Mouse (Mus musculus) spleen, postnatal 14 days (tissue): ENCODE results near the gene Clrn3.
A peak's percentile ranks its signal among the peaks of the same experiment; 100 is the strongest.
"Not testable (repeated sequence)": the region's sequence is repeated elsewhere in the genome, so short reads cannot be mapped to it uniquely, and the experiment has no call there.

Source experiments
- DNase-seq, 2 experiments: peaks; one replicate each; pipeline ENCODE4 v3.0.0; 2021 to 2022; ENCODE audit warnings: low spot score in 2 of 2

Gene Clrn3

GRCm38 (mm10) chr7:135537341-135537901 lies 9.0 kb upstream of the Clrn3 start, which contains the start of gene Ptpre:
Ptpre (plus strand) TSS chr7:135537481.
- DNase-seq = peak; percentile 42 to 66

GRCm38 (mm10) chr7:135535908-135536307 lies 7.5 kb upstream of the Clrn3 start:
- DNase-seq = no peak

GRCm38 (mm10) chr7:135534548-135535189 lies 6.2 kb upstream of the Clrn3 start:
- no peak for DNase-seq

GRCm38 (mm10) chr7:135529068-135529467 lies 614 bp upstream of the Clrn3 start:
- no peak for DNase-seq

- no peak for DNase-seq
Observed at GRCm38 (mm10) chr7:135527169-135527568, 1.3 kb downstream of the Clrn3 start.

GRCm38 (mm10) chr7:135526574-135527152 lies 1.8 kb downstream of the Clrn3 start:
- DNase-seq = no peak

- DNase-seq = no peak
Observed at GRCm38 (mm10) chr7:135524424-135524967, 4.0 kb downstream of the Clrn3 start.

- DNase-seq = no peak
Observed at GRCm38 (mm10) chr7:135523981-135524380, 4.5 kb downstream of the Clrn3 start.

- no peak for DNase-seq
Observed at GRCm38 (mm10) chr7:135521755-135522512, 6.5 kb downstream of the Clrn3 start.

GRCm38 (mm10) chr7:135520241-135520640 lies 8.2 kb downstream of the Clrn3 start:
- no peak for DNase-seq

- DNase-seq = no peak
Observed at GRCm38 (mm10) chr7:135517191-135517590, 11.3 kb downstream of the Clrn3 start.

GRCm38 (mm10) chr7:135511723-135512122 lies 16.7 kb downstream of the Clrn3 start:
- DNase-seq = no peak

- DNase-seq = no peak
Observed at GRCm38 (mm10) chr7:135510431-135510830, 18.0 kb downstream of the Clrn3 start.

GRCm38 (mm10) chr7:135509272-135509671 lies 19.2 kb downstream of the Clrn3 start:
- no peak for DNase-seq

- no peak for DNase-seq
Observed at GRCm38 (mm10) chr7:135508602-135509001, 19.9 kb downstream of the Clrn3 start.

GRCm38 (mm10) chr7:135506506-135506905 lies 21.9 kb downstream of the Clrn3 start:
- DNase-seq = not testable (repeated sequence)

GRCm38 (mm10) chr7:135499403-135499802 lies 29.1 kb downstream of the Clrn3 start:
- DNase-seq = no peak

GRCm38 (mm10) chr7:135498565-135499186 lies 29.8 kb downstream of the Clrn3 start:
- DNase-seq = no peak

- DNase-seq = no peak
Observed at GRCm38 (mm10) chr7:135495303-135495702, 33.2 kb downstream of the Clrn3 start.

- DNase-seq = no peak
Observed at GRCm38 (mm10) chr7:135490500-135490886, 38.0 kb downstream of the Clrn3 start.

GRCm38 (mm10) chr7:135489724-135490499 lies 38.5 kb downstream of the Clrn3 start:
- no peak for DNase-seq
